Mouse (Mus musculus) lung, postnatal 0 days (tissue): ENCODE measurements around the gene Ero1lb.

Experiments
- CTCF ChIP-seq: IDR thresholded peaks from 2 replicates; pipeline ENCODE4 v1.5.1; 2016; ENCODE audit warnings: antibody characterized with exemption, mild to moderate bottlenecking
- EP300 ChIP-seq: IDR thresholded peaks from 2 replicates; pipeline ENCODE4 v1.6.1; 2016; ENCODE audit warnings: antibody characterized with exemption, mild to moderate bottlenecking, control low read depth

- TF ChIP-seq CTCF (no peak), EP300 (no peak)
These were observed 3.9 kb upstream of the Ero1lb start for GRCm38 (mm10) chr13:12561729-12562128.
